Mouse (Mus musculus): ENCODE data around the gene Apba1.

DNA sequence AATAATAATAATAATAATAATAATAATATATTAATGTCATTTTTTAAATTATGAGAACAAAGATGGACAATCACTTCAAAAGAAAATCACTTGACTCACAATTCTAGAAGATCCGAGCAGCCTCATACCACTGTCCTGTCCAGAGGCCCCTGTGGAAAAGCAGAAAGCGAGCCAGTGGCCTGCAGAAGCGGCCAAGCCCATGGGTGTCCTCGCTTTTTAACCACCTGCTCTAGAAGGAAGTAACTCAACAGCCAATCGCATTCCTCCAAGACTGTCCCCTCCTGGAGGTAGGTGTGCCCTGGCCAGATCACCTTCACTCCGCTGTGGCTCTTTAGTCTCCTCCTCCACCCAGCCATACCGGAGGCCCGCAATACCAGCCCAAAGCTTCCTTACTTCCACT lies 196.8 kb downstream of the Apba1 start:
- TF ChIP-seq MAFK (IDR thresholded peaks at IDR 0.05; ENCODE audit: insufficient read depth, low read depth, low read length) (no peak), CHD2 (IDR thresholded peaks at IDR 0.05; ENCODE audit: low read depth, low read length) (no peak), ZC3H11A (IDR thresholded peaks at IDR 0.05; ENCODE audit: borderline replicate concordance, low read depth, low read length) (no peak), ZNF384 (IDR thresholded peaks at IDR 0.05; ENCODE audit: low read depth, low read length) (no peak), HCFC1 (IDR thresholded peaks at IDR 0.05; ENCODE audit: borderline replicate concordance, insufficient read depth, low read length) (no peak)

All from ES-E14 (cell line).